Comparison of ENCODE assay signal across 8 mouse cellular contexts in the genomic region with DNA sequence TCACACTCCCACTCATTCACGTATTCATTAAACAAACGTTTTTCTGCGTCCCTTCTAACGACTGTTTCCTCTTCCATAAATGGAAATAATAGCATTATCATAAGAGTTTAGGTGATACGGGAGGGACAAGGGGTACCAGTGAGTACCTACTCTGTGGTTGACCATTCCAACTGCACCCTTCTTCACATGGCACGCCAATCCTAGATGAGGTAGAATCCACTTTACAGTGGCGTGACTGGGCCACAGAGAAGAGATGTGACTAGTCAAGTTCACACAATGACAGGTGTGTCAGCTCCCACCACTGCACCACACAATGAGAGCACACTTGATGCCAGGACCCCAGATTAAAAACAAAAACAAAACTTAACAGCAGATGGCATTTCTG. TPM values are rescaled to one million over a fixed set of nuclear protein-coding genes. Genes with fewer than 3 reads are reported as not detected.
DNase-seq lines count a peak whose midpoint lies in the region; ATAC-seq and TF ChIP-seq lines count a peak whose summit lies in the region.

No protein-coding gene starts in this region.

- H3K9me3 ChIP-seq in lung, embryonic 15.5 days: no peaks in the 10 kb centered on the region
- no peaks in the 10 kb centered on the region for H3K9me3 ChIP-seq in limb, embryonic 10.5 days (replicated peaks)

- 19% methylated on average over 7 of the region's 7 CpGs for WGBS in lung, embryonic 15.5 days
- 21% methylated on average over 7 of the region's 7 CpGs for WGBS in limb, embryonic 10.5 days
- WGBS in olfactory bulb, adult 2 months: 29% methylated on average over 7 of the region's 7 CpGs

- H3K4me3 ChIP-seq in lung, embryonic 15.5 days: peak overlapping the region; percentile 36
- H3K4me3 ChIP-seq in limb, embryonic 10.5 days: peak overlapping the region; percentile 59
- peak overlapping the region; percentile 73 for H3K4me3 ChIP-seq in olfactory bulb, adult 2 months (ENCODE audit: insufficient read depth, low read depth, low read length)

- no peaks in the 10 kb centered on the region for H3K36me3 ChIP-seq in lung, embryonic 15.5 days
- H3K36me3 ChIP-seq in limb, embryonic 10.5 days: no peaks in the 10 kb centered on the region

- H3K9ac ChIP-seq in lung, embryonic 15.5 days: no peak overlapping the region

- no peak for ATAC-seq in lung, embryonic 15.5 days (ENCODE audit: borderline replicate concordance, extremely low read depth, low FRiP score, low TSS enrichment)

- peak overlapping the region; percentile 62 for H3K4me2 ChIP-seq in lung, embryonic 15.5 days

- peaks cover 9% of the 10 kb centered on the region; the same call in 1 of the 2 replicates for H3K4me1 ChIP-seq in lung, embryonic 15.5 days
- H3K4me1 ChIP-seq in limb, embryonic 10.5 days: peaks cover 10% of the 10 kb centered on the region
- peaks cover 8% of the 10 kb centered on the region for H3K4me1 ChIP-seq in olfactory bulb, adult 2 months (ENCODE audit: control insufficient read depth, insufficient read depth, low read length)

- peak; percentile 16 to 24 for DNase-seq in cerebellum, adult 18-20 months
- DNase-seq in cerebellum, postnatal 36 days: no peak
- no peak for DNase-seq in lung, adult 18-20 months
- no peak for DNase-seq in limb, embryonic 10.5 days (ENCODE audit: low spot score)
- DNase-seq in thymus, postnatal 25 days: no peak
- DNase-seq in right cerebral cortex, postnatal 14 days: no peak

- peaks cover 62% of the 10 kb centered on the region for H3K27me3 ChIP-seq in lung, embryonic 15.5 days
- peaks cover 72% of the 10 kb centered on the region for H3K27me3 ChIP-seq in limb, embryonic 10.5 days (ENCODE audit: low read depth, poor library complexity, severe bottlenecking)

- TF ChIP-seq POLR2A in olfactory bulb, adult 2 months (IDR thresholded peaks at IDR 0.05; ENCODE audit: insufficient read depth, low read depth, low read length): no peak

- TF ChIP-seq CTCF in olfactory bulb, adult 2 months (IDR thresholded peaks at IDR 0.05; ENCODE audit: insufficient read depth, low read depth, low read length): no peak

- no peak overlapping the region for H3K27ac ChIP-seq in lung, embryonic 15.5 days
- H3K27ac ChIP-seq in limb, embryonic 10.5 days: no peak overlapping the region
- H3K27ac ChIP-seq in olfactory bulb, adult 2 months (ENCODE audit: insufficient read depth, low read depth, low read length): no peak overlapping the region

RNA-seq across cellular contexts. Expression of gene Cited4, which starts 16.2 kb away (rescaled TPM):
- 2.1 and 2.5 TPM in 2 replicates for polyA plus RNA-seq in lung, embryonic 15.5 days (2015; fragmentation: Nextera tagmentation; extraction: Ambion mirVana)
- 9.1 and 14.2 TPM in 2 replicates for polyA plus RNA-seq in limb, embryonic 10.5 days (2016; fragmentation: Nextera tagmentation; extraction: Ambion mirVana)
- not detected in 2 replicates for polyA plus RNA-seq in olfactory bulb, adult 2 months (2012; ENCODE audit: insufficient read depth, insufficient read length, low replicate concordance, missing spikeins)

Comparison
In these comparisons a context has a peak if more than half of its experiments do, and no peak if none do; other contexts are left out.
1. DNase-seq: peak in cerebellum, adult 18-20 months (2 of 2); none in cerebellum, postnatal 36 days (0 of 2), lung, adult 18-20 months (0 of 2), limb, embryonic 10.5 days (single experiment), thymus, postnatal 25 days (single experiment) and right cerebral cortex, postnatal 14 days (single experiment).
2. Peak in every context shown above with its lines, with median percentiles within 50 percentile points of each other: H3K4me3 ChIP-seq.